Mouse (Mus musculus) liver, embryonic 14.5 days (tissue): ENCODE results near the gene Faap20. TPM values are rescaled to one million over a fixed set of nuclear protein-coding genes. Genes with fewer than 3 reads are reported as not detected.

Experiments
- ATAC-seq: fragments of 200-750 bp; cut with Nextera tagmentation; 2 replicates; pipeline ENCODE4 v1.8.0; 2017; ENCODE audit warnings: moderate number of reproducible peaks, mild to moderate bottlenecking, moderate library complexity; ENCODE audit not compliant: insufficient read depth
- DNase-seq, 3 experiments: peaks; one replicate each; pipeline ENCODE4 v3.0.0-alpha.2; 2012 to 2013; ENCODE audit warnings: low read depth in 3 of 3, low spot score in 3 of 3
- H3K27ac ChIP-seq: fragments of 300-500 bp; sonication (generic); 2 replicates; pipeline ENCODE4 v1.5.1; 2014; ENCODE audit warnings: moderate library complexity, mild to moderate bottlenecking, control low read depth, inconsistent platforms
- H3K27me3 ChIP-seq: fragments of 300-500 bp; sonication (generic); 2 replicates; pipeline ENCODE4 v1.6.1; 2014; ENCODE audit warnings: mild to moderate bottlenecking, low read length, moderate library complexity; ENCODE audit not compliant: control insufficient read depth, insufficient read depth
- H3K36me3 ChIP-seq: fragments of 300-500 bp; sonication (generic); replicated peaks from 2 replicates; pipeline ENCODE4 v1.6.1; 2014; ENCODE audit warnings: low read depth; ENCODE audit not compliant: control insufficient read depth, insufficient read depth
- H3K4me1 ChIP-seq, 2 experiments: fragments of 200-500 bp in 1 of 2; fragments of 300-500 bp in 1 of 2; sonication (generic) in 1 of 2; replicated peaks; 2 replicates each; pipeline ENCODE4 v1.6.1; 2012 to 2014; ENCODE audit warnings: antibody characterized with exemption in 1 of 2, inconsistent platforms in 1 of 2, low read length in 1 of 2; ENCODE audit not compliant: control insufficient read depth in 2 of 2, insufficient read depth in 2 of 2
- H3K4me2 ChIP-seq: fragments of 300-500 bp; sonication (generic); 2 replicates; pipeline ENCODE4 v1.6.1; 2014; ENCODE audit warnings: low read depth, mild to moderate bottlenecking, control low read depth, moderate library complexity
- H3K4me3 ChIP-seq, 2 experiments: fragments of 200-500 bp in 1 of 2; fragments of 300-500 bp in 1 of 2; sonication (generic) in 1 of 2; 2 replicates each; pipeline ENCODE4 v1.5.1; 2012 to 2014; ENCODE audit warnings: low read depth in 2 of 2, low read length in 2 of 2, mild to moderate bottlenecking in 2 of 2, control low read depth in 1 of 2, inconsistent platforms in 1 of 2, moderate library complexity in 1 of 2; ENCODE audit not compliant: insufficient read depth in 1 of 2
- H3K9ac ChIP-seq: fragments of 300-500 bp; sonication (generic); replicated peaks from 2 replicates; pipeline ENCODE4 v1.6.1; 2014; ENCODE audit warnings: mild to moderate bottlenecking, control low read depth, moderate library complexity
- H3K9me3 ChIP-seq: fragments of 300-500 bp; sonication (generic); 2 replicates; pipeline ENCODE4 v1.6.1; 2016; ENCODE audit warnings: low read length, mixed read lengths; ENCODE audit not compliant: control insufficient read depth
- CTCF ChIP-seq: IDR thresholded peaks from 2 replicates; pipeline ENCODE4 v1.5.1; 2016; ENCODE audit warnings: antibody characterized with exemption, low read depth, control low read depth
- EP300 ChIP-seq: IDR thresholded peaks from 2 replicates; pipeline ENCODE4 v1.6.1; 2016; ENCODE audit warnings: antibody characterized with exemption, low read depth
- WGBS: fragments of 180-500 bp; shearing (Covaris S2); extraction: QIAGEN DNeasy Blood & Tissue Kit; methylation state at CpG from one replicate; pipeline ENCODE4 v1.1.7; 2014; ENCODE audit not compliant: insufficient replicate concordance; 5-methylcytosine and 5-hydroxymethylcytosine counted together
- polyA plus RNA-seq, 2 experiments: library from polyadenylated mRNA; depleted of rRNA in 1 of 2; stranded (reverse) in 1 of 2; unstranded in 1 of 2; fragments of >200 nt; fragmentation: Nextera tagmentation in 1 of 2; extraction: Ambion mirVana in 1 of 2; gene quantifications; 2 replicates each; pipeline versions ENCODE4 v1.2.1 to v1.2.3; 2012 to 2014

The Faap20 gene
- polyA plus RNA-seq, 2 experiments: 12.2 to 14.8 TPM

GRCm38 (mm10) chr4:155213752-155214054 lies 35.9 kb upstream of the Faap20 start:
- Histone ChIP-seq H3K4me3 (no peak overlapping the region), H3K27me3 (no peaks in the 10 kb centered on the region), H3K4me2 (no peak overlapping the region), H3K4me1 (peaks cover 0 to 43% of the 10 kb centered on the region in 2 experiments; a peak in 3 of 4 replicates), H3K9me3 (no peaks in the 10 kb centered on the region), H3K27ac (no peak overlapping the region), H3K9ac (no peak overlapping the region), H3K36me3 (no peaks in the 10 kb centered on the region)
- ATAC-seq: no peak
- DNase-seq: no peak
- 71% methylated on average over 6 of the region's 6 CpGs for WGBS
- TF ChIP-seq EP300 (no peak), CTCF (no peak)

GRCm38 (mm10) chr4:155214188-155214587 lies 35.4 kb upstream of the Faap20 start:
- no peak overlapping the region for H3K27ac ChIP-seq
- no peaks in the 10 kb centered on the region for H3K27me3 ChIP-seq
- no peak overlapping the region for H3K4me3 ChIP-seq
- H3K9ac ChIP-seq: no peak overlapping the region
- H3K4me1 ChIP-seq: peaks cover 0 to 43% of the 10 kb centered on the region in 2 experiments; a peak in 3 of 4 replicates
- TF ChIP-seq CTCF: no peak
- TF ChIP-seq EP300: no peak
- no peaks in the 10 kb centered on the region for H3K36me3 ChIP-seq
- DNase-seq (no peak), ATAC-seq (no peak)
- no peaks in the 10 kb centered on the region for H3K9me3 ChIP-seq
- WGBS: 61% methylated on average over 6 of the region's 6 CpGs
- H3K4me2 ChIP-seq: no peak overlapping the region

GRCm38 (mm10) chr4:155214793-155215192 lies 34.8 kb upstream of the Faap20 start:
- 79% methylated on average over 10 of the region's 10 CpGs for WGBS
- Histone ChIP-seq H3K4me1 (peaks cover 0 to 47% of the 10 kb centered on the region in 2 experiments; a peak in 3 of 4 replicates), H3K27me3 (no peaks in the 10 kb centered on the region), H3K4me3 (no peak overlapping the region), H3K9me3 (no peaks in the 10 kb centered on the region), H3K27ac (no peak overlapping the region), H3K36me3 (no peaks in the 10 kb centered on the region), H3K4me2 (no peak overlapping the region), H3K9ac (no peak overlapping the region)
- DNase-seq (no peak), ATAC-seq (no peak)
- TF ChIP-seq EP300: no peak
- no peak for TF ChIP-seq CTCF

GRCm38 (mm10) chr4:155215203-155215602 lies 34.4 kb upstream of the Faap20 start:
- DNase-seq: no peak
- TF ChIP-seq EP300 (no peak), CTCF (no peak)
- WGBS: 63% methylated on average over 9 of the region's 9 CpGs
- peaks cover under 1% of the 10 kb centered on the region; the same call in 1 of the 2 replicates for H3K27me3 ChIP-seq
- H3K36me3 ChIP-seq: no peaks in the 10 kb centered on the region
- H3K4me3 ChIP-seq: no peak overlapping the region
- H3K4me2 ChIP-seq: no peak overlapping the region
- H3K9me3 ChIP-seq: no peaks in the 10 kb centered on the region
- ATAC-seq: no peak
- peaks cover 0 to 51% of the 10 kb centered on the region in 2 experiments for H3K4me1 ChIP-seq
- no peak overlapping the region for H3K27ac ChIP-seq
- no peak overlapping the region for H3K9ac ChIP-seq

GRCm38 (mm10) chr4:155215773-155216630 lies 33.6 kb upstream of the Faap20 start:
- Histone ChIP-seq H3K9ac (no peak overlapping the region), H3K27ac (no peak overlapping the region), H3K27me3 (peaks cover 9% of the 10 kb centered on the region), H3K36me3 (no peaks in the 10 kb centered on the region), H3K4me3 (no peak overlapping the region), H3K9me3 (no peaks in the 10 kb centered on the region), H3K4me2 (no peak overlapping the region), H3K4me1 (peaks cover 0 to 53% of the 10 kb centered on the region in 2 experiments)
- 58% methylated on average over 12 of the region's 12 CpGs for WGBS
- no peak for ATAC-seq
- no peak for TF ChIP-seq CTCF
- TF ChIP-seq EP300: no peak
- DNase-seq: no peak
